Mouse (Mus musculus) ES-CJ7 (cell line): ENCODE measurements at regions not wholly inside any gene's neighbourhood (a gene's known extent, or its start where the extent isn't known, plus 50 kb on each side); places are given as distances from the start of the nearest gene placed in this dataset.

Experiments
- DNase-seq: peaks from one replicate; pipeline ENCODE4 v3.0.0; 2011; ENCODE audit warnings: low read depth, low spot score

DNA sequence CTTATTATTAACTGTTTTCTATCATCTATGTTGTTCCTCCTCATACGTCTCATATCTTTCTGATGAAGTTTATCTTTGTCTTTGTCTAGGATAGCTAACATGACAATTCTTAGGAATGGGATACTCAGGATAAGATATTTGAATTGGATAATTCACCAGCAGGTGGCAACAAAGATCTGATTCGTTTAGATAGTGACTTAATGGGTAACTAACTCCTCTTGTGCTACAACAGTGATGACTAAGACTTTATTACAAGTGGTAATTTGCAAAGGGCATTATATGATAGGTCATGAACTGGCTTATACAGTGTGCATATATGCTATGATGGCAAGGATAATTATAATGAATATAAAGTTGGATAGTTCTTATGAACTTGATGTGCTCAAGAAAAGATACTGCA, 1207.9 kb downstream of the Nxph1 start:
- DNase-seq = peak; percentile 51

DNA sequence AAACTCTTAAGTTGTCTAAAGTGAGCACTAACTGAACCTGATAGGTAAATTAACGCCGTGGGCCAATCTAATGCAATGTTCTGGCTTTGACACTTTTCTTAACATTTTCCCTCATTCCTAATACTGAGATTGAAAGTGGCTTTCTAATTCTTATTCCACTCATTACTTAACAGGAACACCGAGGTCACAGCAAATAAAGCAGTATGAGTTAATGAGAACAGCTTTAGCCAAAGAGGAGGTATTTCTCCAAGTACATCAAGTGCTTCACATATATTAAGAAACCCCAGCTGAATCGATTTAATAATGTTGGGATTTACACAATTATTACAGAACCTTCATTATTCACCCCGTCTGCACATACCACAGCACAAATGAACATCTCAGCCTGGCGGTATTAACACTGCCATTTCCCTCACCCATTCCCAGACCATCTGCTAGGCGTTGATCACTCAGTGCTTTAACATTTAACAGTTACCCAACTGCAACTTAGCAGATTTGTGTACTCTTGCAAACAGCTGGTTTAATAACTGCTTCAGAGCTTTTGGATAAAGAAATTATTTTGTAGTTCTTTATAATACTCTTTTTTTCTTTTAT, 1233.5 kb downstream of the Nxph1 start:
- DNase-seq = no peak

DNA sequence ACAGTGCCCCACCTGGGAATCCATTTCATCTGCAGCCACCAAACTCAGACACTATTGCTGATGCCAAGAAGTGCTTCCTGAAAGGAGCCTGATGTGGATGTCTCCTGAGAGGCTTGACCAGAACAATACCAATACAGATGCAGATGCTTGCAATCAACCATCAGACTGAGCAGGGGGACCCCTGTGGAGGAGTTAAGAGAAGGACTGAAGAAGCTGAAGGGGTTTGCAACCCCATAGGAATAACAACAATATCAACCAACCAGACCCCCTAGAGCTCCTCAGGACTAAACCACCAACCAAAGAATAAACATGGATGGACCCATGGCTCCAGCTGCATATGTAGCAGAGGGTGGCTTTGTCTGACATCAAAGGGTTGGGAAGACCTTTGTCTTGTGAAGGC, 1237.7 kb downstream of the Nxph1 start:
- DNase-seq = peak; percentile 74
